Mouse (Mus musculus) hindbrain, embryonic 14.5 days (tissue): Measurements from ENCODE around the gene Dnah17. TPM values are rescaled to one million over a fixed set of nuclear protein-coding genes. Genes with fewer than 3 reads are reported as not detected.

Experiments used
- ATAC-seq: fragments of 200-750 bp; cut with Nextera tagmentation; 2 replicates; pipeline ENCODE4 v1.8.0; 2017; ENCODE audit warnings: moderate number of reproducible peaks, mild to moderate bottlenecking, moderate TSS enrichment, moderate library complexity; ENCODE audit not compliant: low FRiP score
- DNase-seq: peaks from one replicate; pipeline ENCODE4 v3.0.0-alpha.2; 2015; ENCODE audit warnings: low spot score
- H3K27ac ChIP-seq: fragments of 300-500 bp; sonication (generic); 2 replicates; pipeline ENCODE4 v1.5.1; 2014; ENCODE audit warnings: mild to moderate bottlenecking, moderate library complexity
- H3K27me3 ChIP-seq: fragments of 300-500 bp; sonication (generic); 2 replicates; pipeline ENCODE4 v1.6.1; 2014; ENCODE audit warnings: mild to moderate bottlenecking, low read length, mixed read lengths; ENCODE audit not compliant: control insufficient read depth, insufficient read depth
- H3K36me3 ChIP-seq: fragments of 300-500 bp; sonication (generic); replicated peaks from 2 replicates; pipeline ENCODE4 v1.6.1; 2014; ENCODE audit not compliant: control insufficient read depth, insufficient read depth
- H3K4me1 ChIP-seq: fragments of 300-500 bp; sonication (generic); replicated peaks from 2 replicates; pipeline ENCODE4 v1.6.1; 2014; ENCODE audit warnings: antibody characterized with exemption, low read length, mixed read lengths; ENCODE audit not compliant: control insufficient read depth, insufficient read depth
- H3K4me2 ChIP-seq: fragments of 300-500 bp; sonication (generic); replicated peaks from 2 replicates; pipeline ENCODE4 v1.6.1; 2014; ENCODE audit warnings: mild to moderate bottlenecking, moderate library complexity
- H3K4me3 ChIP-seq: fragments of 300-500 bp; sonication (generic); replicated peaks from 2 replicates; pipeline ENCODE4 v1.5.1; 2014; ENCODE audit warnings: mild to moderate bottlenecking, low read length
- H3K9ac ChIP-seq: fragments of 300-500 bp; sonication (generic); 2 replicates; pipeline ENCODE4 v1.6.1; 2014
- H3K9me3 ChIP-seq: fragments of 300-500 bp; sonication (generic); 2 replicates; pipeline ENCODE4 v1.6.1; 2016; ENCODE audit warnings: low read length; ENCODE audit not compliant: control insufficient read depth
- WGBS: fragments of 180-500 bp; shearing (Covaris S2); extraction: QIAGEN DNeasy Blood & Tissue Kit; methylation state at CpG from one replicate; pipeline ENCODE4 v1.1.7; 2014; 5-methylcytosine and 5-hydroxymethylcytosine counted together
- polyA plus RNA-seq: library from polyadenylated mRNA; unstranded; fragments of >200 nt; fragmentation: Nextera tagmentation; extraction: Ambion mirVana; gene quantifications from 2 replicates; pipeline ENCODE4 v1.2.1, GENCODE M21; 2014

The Dnah17 gene
- polyA plus RNA-seq = 0.15 and 0.21 TPM in 2 replicates

DNA sequence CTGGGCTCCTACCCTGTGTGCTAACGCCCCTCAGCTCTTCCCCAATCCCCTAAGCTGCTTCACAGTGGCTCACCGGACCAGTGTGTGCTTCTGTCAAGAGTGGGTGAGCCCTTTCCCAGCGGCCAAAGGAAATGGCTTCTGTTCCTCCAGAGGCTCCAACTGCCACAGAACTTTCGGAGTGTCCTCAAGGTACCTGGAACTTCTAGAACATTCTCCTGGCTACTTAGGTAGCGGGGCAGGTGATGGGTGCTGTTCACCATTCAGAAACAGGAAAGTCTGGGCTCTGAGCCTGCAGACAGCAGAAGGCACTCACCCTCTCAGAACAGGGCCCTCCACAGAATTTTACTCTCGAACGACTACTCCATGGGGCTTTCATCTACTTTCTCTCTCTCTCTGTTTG lies at the start of gene Dnah17:
TSS of gene Dnah17 (minus strand) at position 101 of the 400 bp plus-strand sequence.
- H3K4me2 ChIP-seq = no peak within 1 kb of the TSS
- no peak within 1 kb of the TSS for H3K27ac ChIP-seq

GRCm38 (mm10) chr11:118180199-118180598 lies 49.8 kb upstream of the Dnah17 start:
- 86% methylated on average over 7 of the region's 7 CpGs for WGBS
- Histone ChIP-seq H3K4me3 (no peak overlapping the region), H3K27me3 (no peaks in the 10 kb centered on the region), H3K4me1 (no peaks in the 10 kb centered on the region), H3K27ac (no peak overlapping the region), H3K36me3 (peaks cover 97% of the 10 kb centered on the region), H3K4me2 (no peak overlapping the region), H3K9ac (no peak overlapping the region), H3K9me3 (no peaks in the 10 kb centered on the region)
- DNase-seq (no peak), ATAC-seq (no peak)

More for the DNA sequence above, at the start of gene Dnah17:
- no peak for ATAC-seq
- Histone ChIP-seq H3K9ac (no peak within 1 kb of the TSS), H3K4me3 (no peak within 1 kb of the TSS), H3K27me3 (no peaks in the 10 kb centered on the region), H3K9me3 (no peaks in the 10 kb centered on the region), H3K36me3 (no peaks in the 10 kb centered on the region), H3K4me1 (peaks cover 10% of the 10 kb centered on the region)
- 90% methylated on average over 7 of the region's 7 CpGs for WGBS
- no peak for DNase-seq

- peaks cover 96% of the 10 kb centered on the region for H3K36me3 ChIP-seq
- H3K9ac ChIP-seq = no peak overlapping the region
- WGBS = 92% methylated on average over 5 of the region's 5 CpGs
Measured at GRCm38 (mm10) chr11:118178236-118178635, 47.8 kb upstream of the Dnah17 start.

GRCm38 (mm10) chr11:118174752-118175151 lies 44.3 kb upstream of the Dnah17 start:
- DNase-seq (no peak), ATAC-seq (no peak)
- Histone ChIP-seq H3K27me3 (no peaks in the 10 kb centered on the region), H3K4me3 (no peak overlapping the region), H3K9me3 (no peaks in the 10 kb centered on the region), H3K4me2 (no peak overlapping the region), H3K36me3 (peaks cover 84% of the 10 kb centered on the region), H3K9ac (no peak overlapping the region), H3K4me1 (no peaks in the 10 kb centered on the region), H3K27ac (no peak overlapping the region)
- 95% methylated on average over 7 of the region's 7 CpGs for WGBS

More at GRCm38 (mm10) chr11:118178236-118178635, 47.8 kb upstream of the Dnah17 start:
- DNase-seq (no peak), ATAC-seq (no peak)
- Histone ChIP-seq H3K4me1 (no peaks in the 10 kb centered on the region), H3K9me3 (no peaks in the 10 kb centered on the region), H3K4me3 (no peak overlapping the region), H3K27me3 (no peaks in the 10 kb centered on the region), H3K4me2 (no peak overlapping the region), H3K27ac (no peak overlapping the region)

GRCm38 (mm10) chr11:118172768-118173167 lies 42.3 kb upstream of the Dnah17 start:
- Histone ChIP-seq H3K36me3 (peaks cover 82% of the 10 kb centered on the region), H3K9me3 (no peaks in the 10 kb centered on the region), H3K4me2 (no peak overlapping the region), H3K4me1 (no peaks in the 10 kb centered on the region), H3K27me3 (no peaks in the 10 kb centered on the region), H3K9ac (no peak overlapping the region), H3K27ac (no peak overlapping the region), H3K4me3 (no peak overlapping the region)
- DNase-seq = no peak
- no peak for ATAC-seq
- 83% methylated on average over 5 of the region's 5 CpGs for WGBS

DNA sequence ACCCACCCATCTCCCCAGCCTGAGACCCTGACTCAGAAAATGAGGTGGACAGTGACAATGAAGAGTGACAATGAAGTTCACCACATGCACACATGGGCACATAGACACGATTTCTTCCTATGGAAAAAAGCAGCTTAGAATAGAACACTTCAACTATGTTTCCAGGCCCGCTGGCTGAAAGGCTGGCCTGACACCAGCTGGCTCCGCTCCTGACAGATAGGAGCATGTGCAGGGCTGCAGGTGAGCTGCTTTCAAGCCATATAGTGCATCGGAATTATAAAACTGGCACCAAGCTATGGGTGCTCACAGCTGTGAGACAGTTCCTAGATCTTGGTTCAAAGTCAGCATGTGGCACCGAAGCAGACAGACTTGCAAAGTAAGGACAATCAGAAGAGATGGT lies 39.9 kb upstream of the Dnah17 start:
- Histone ChIP-seq H3K27ac (no peak overlapping the region), H3K27me3 (no peaks in the 10 kb centered on the region), H3K4me3 (no peak overlapping the region), H3K9me3 (no peaks in the 10 kb centered on the region), H3K4me1 (no peaks in the 10 kb centered on the region), H3K4me2 (no peak overlapping the region), H3K9ac (no peak overlapping the region), H3K36me3 (peaks cover 77% of the 10 kb centered on the region)
- no peak for ATAC-seq
- WGBS = 90% methylated on average over 5 of the region's 5 CpGs
- no peak for DNase-seq

DNA sequence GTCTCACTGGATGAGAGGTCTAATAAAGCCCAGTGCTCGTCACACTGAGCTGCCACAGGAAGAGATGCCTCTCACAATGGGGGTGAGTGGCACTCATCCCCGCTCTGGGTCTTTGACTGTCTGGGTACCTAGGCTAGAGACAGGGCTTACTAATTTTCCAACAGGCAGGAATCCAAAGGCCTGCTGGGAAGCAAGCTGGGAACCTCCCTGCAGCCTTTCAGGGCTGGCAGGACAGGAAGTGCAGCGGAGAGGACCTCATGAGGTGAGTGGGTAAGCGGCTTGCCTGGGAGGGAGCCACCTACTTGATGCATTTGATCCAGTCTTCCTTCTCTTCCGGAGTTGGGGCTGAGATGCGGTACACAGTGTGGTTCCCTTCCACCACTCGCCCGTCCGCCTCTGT lies 38.3 kb upstream of the Dnah17 start:
- H3K4me2 ChIP-seq = no peak overlapping the region
- no peak overlapping the region for H3K4me3 ChIP-seq
- no peaks in the 10 kb centered on the region for H3K4me1 ChIP-seq
- WGBS = 81% methylated on average over 9 of the region's 9 CpGs
- H3K36me3 ChIP-seq = peaks cover 79% of the 10 kb centered on the region
- no peaks in the 10 kb centered on the region for H3K9me3 ChIP-seq
- ATAC-seq (no peak), DNase-seq (no peak)
- H3K27ac ChIP-seq = no peak overlapping the region
- no peaks in the 10 kb centered on the region for H3K27me3 ChIP-seq
- H3K9ac ChIP-seq = no peak overlapping the region

GRCm38 (mm10) chr11:118166626-118167025 lies 36.2 kb upstream of the Dnah17 start:
- peaks cover 72% of the 10 kb centered on the region for H3K36me3 ChIP-seq
- H3K27me3 ChIP-seq = no peaks in the 10 kb centered on the region
- H3K9ac ChIP-seq = no peak overlapping the region
- DNase-seq (no peak), ATAC-seq (no peak)
- no peaks in the 10 kb centered on the region for H3K9me3 ChIP-seq
- no peak overlapping the region for H3K4me3 ChIP-seq
- H3K4me2 ChIP-seq = no peak overlapping the region
- 90% methylated on average over 5 of the region's 5 CpGs for WGBS
- H3K4me1 ChIP-seq = no peaks in the 10 kb centered on the region
- H3K27ac ChIP-seq = no peak overlapping the region

DNA sequence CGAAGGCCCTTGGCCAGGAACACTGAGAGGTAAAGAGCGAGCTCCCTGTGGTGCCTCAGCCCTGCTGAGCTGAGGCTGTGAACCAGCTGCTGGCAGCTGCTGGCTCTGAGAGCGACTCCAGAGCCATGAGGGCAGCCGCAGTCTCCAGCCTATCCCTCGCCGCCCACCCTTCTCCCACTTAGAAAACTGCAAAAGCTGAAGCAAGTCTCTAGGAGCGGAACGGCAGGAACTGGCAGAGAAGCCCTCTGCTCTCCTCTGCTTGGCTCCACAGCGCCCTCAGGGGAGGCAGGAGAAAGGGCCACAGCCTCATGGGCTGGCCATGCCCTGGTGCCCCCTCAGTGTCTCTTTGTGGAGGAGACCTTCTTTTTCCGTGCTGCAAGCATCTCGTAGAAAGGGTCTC lies 35.2 kb upstream of the Dnah17 start:
- ATAC-seq (no peak), DNase-seq (no peak)
- H3K36me3 ChIP-seq = peaks cover 68% of the 10 kb centered on the region
- no peaks in the 10 kb centered on the region for H3K4me1 ChIP-seq
- no peaks in the 10 kb centered on the region for H3K9me3 ChIP-seq
- H3K4me2 ChIP-seq = no peak overlapping the region
- H3K4me3 ChIP-seq = no peak overlapping the region
- H3K27me3 ChIP-seq = no peaks in the 10 kb centered on the region
- H3K9ac ChIP-seq = no peak overlapping the region
- WGBS = 44% methylated on average over 11 of the region's 11 CpGs
- H3K27ac ChIP-seq = no peak overlapping the region

GRCm38 (mm10) chr11:118164566-118164965 lies 34.1 kb upstream of the Dnah17 start:
- no peak overlapping the region for H3K4me3 ChIP-seq
- WGBS = 85% methylated on average over 8 of the region's 8 CpGs
- DNase-seq (no peak), ATAC-seq (no peak)
- H3K4me1 ChIP-seq = no peaks in the 10 kb centered on the region
- no peak overlapping the region for H3K9ac ChIP-seq
- H3K4me2 ChIP-seq = no peak overlapping the region
- no peak overlapping the region for H3K27ac ChIP-seq
- H3K27me3 ChIP-seq = no peaks in the 10 kb centered on the region
- H3K9me3 ChIP-seq = no peaks in the 10 kb centered on the region
- peaks cover 56% of the 10 kb centered on the region for H3K36me3 ChIP-seq
